Mouse (Mus musculus) retina, postnatal 7 days (tissue): ENCODE measurements at regions not wholly inside any gene's neighbourhood (a gene's known extent, or its start where the extent isn't known, plus 50 kb on each side); places are given as distances from the start of the nearest gene placed in this dataset.
A peak's percentile ranks its signal among the peaks of the same experiment; 100 is the strongest.

Experiments
- DNase-seq: peaks from one replicate; pipeline ENCODE4 v3.0.0-alpha.2; 2012; ENCODE audit warnings: low read depth, low spot score

DNA sequence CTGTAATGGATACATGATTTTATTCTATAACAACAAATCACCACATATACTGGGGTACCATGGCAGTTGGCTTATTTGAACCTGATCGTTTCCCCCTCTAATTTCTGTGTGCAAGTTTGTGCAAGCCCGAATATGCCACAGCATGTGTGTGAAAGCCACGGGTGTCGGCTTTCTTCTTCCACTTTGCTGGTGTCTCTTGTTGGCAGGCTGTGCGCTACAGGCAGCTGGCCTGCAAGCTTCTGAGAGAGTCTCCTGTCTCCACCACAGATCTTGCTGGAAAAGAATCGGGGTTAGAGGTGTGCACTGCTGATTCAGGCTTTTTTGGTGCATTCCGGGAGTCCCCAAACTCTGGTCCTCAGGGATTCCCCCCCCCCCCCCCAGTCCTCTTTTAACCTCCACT is 142.0 kb upstream of the Kazn start:
- no peak for DNase-seq

DNA sequence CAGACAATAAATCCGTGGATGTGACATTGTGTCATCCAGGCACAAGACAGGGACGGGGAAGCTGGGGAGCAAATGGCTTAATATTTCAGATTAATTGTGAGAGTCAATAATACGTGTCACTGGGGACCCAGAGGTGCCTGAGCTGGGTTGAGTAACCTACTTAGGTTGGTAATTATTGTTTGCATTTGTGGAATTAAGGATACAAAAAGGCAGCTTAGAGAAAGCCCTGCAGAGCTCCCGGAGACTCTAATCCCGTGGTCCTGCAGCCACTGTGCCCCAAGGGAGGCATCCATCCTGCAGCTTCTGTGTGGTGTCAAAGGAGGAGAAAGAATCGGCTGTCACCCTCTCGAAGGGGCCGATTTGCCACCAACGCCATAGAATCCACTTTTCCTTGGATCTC is 139.3 kb upstream of the Kazn start:
- peak; percentile 31 for DNase-seq

DNA sequence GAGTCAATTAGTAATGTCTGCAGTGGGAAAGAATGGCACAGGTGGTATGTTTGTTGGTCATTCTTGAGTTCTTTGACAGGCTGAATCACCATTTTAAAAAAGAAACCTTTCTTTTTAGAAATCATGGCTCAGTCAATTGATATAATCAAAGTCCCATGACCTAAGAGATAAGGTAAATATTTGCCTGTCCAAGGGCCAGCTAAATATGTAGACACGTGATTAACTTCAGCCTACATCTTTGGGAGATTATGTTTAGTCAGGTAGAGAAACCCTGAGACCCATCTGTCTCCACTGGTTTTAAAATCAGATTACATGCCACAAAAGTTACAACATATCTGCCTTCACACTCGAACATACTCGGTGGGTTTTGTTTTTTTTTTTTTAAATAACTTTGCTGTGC is 128.6 kb upstream of the Kazn start:
- DNase-seq, result no peak

DNA sequence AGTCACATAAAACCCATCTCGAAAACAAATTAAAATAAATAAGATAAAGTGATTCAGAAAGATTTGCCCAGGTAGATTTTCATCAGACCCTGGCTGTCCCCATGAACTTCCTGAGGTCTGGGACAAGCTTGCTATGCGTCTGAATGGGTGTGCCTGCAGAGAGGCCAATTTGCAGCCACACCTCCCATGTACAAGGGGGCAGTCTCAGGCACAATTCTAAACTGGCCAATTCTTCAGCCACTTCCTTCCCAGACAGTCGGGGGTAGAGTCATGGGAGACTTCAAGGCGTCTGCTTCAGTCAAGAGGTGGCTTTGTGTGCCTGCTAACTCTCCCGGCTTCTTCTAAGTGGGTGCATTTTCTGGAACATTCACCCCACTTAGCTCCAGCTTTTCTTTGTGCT is 122.9 kb upstream of the Kazn start:
- no peak for DNase-seq

DNA sequence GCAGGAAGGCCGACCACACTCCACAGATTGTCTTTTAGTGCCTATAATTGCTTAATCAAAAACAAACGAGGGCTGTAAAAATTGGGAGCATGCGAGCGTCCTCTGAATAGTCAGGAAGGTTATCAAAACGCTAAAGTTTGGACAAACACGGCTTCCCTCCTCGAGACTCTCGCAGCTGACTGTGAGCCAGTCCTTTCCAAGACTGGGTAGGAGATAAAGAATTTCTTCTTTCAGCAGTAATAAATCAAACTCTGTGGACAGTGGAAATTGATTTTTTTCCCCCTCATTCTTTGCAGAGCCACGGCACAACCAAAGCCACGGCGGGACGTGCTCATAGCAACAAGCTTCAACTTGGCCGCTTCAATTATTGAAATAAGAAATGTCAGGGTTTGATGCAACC is 119.7 kb upstream of the Kazn start:
- no peak for DNase-seq

DNA sequence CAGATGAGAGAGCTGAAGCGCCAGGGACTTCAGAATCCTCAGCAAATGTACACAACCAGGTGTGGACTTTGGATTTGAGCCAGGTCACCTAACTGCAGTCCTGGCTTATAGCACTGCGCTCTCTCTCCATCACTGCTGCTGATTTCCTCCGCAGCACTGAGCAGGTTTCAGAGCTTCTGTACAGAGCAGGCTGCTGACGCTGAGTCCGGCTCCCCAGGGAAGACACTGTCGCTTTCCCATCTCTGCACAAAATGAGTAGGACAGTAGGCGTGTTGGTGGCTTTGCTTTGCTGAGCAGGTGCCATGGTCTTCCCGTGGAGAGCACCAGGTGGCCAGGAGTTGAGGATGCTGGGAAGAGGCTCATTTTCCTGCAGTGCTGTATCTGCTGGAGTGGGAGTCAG is 116.2 kb upstream of the Kazn start:
- DNase-seq, result no peak

DNA sequence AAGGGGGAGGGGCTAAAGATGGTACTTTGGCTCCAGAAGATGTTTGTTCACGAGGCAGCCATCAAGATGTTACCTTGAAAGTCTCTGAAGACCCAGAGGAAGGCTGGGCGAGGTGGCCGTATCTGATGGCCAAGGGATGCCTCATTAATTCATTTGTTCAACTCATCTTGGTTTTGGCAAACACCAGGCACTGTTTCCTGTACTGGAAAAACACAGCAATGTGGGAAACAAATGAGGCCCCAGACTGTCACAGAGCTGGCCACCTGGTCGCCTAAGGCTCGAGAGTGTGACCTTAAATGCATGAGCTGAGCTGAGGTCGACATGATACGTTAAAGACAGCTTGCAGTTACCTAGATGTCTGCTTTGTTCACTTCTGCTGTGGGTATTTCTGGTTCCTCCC is 114.3 kb upstream of the Kazn start:
- DNase-seq, result no peak

DNA sequence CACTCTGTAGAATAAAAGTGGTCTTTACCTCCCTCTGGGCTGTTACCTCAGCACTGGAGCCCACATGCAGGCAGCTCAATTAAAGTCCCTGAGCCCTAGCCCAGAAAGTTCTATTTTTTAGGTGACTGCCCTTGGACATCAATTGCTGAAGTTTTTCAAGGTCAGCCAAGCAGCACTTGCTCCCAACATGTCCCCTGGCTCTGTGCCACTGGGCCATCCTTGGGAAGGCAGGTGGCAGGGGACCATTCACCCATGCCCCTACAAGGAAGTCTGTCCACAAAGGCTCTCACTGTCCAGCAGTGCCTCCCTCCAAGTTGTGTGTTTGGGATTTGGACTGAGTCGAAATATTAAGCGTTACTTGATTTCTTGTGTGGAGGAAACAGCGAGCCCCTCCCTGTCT is 112.6 kb upstream of the Kazn start:
- DNase-seq, result no peak

DNA sequence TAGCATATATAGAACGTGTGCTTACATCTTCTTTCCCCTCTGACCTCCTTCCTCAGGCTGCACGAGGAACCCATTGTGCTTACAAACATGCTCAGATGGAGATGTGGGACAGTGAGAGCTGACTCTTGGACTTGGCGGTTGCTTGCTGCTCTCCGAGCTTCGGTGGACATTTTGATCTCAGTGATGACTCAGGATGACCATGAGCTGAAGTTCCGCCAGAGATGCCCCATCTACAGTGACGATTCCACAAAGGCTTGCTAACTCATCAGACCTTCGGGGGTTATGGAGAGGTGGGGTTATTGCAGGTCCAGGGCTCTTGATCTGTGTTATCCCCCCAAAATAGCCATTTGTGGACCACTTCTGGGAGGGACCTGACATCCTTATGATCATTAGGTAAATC is 111.8 kb upstream of the Kazn start:
- DNase-seq, result no peak

DNA sequence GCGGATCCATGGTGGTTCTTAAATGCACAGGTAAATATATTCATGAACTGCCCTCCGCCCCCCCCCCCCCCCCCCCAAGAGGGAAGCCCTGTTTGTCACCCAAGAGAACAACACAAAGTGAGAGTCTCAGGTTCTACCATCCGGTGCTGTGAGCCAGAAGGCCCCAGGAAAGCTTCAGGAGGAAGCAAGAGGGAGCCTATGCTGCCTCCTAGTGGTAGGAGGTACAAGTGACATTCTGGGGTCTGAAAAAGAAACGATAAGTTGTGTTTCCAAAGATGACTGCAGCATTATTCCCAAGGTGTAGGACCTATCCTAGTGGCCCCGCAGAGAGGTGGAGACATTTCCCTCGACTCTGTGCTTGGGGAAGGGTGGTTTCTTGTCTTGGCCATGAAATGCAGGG is 109.7 kb upstream of the Kazn start:
- peak; percentile 28 for DNase-seq

DNA sequence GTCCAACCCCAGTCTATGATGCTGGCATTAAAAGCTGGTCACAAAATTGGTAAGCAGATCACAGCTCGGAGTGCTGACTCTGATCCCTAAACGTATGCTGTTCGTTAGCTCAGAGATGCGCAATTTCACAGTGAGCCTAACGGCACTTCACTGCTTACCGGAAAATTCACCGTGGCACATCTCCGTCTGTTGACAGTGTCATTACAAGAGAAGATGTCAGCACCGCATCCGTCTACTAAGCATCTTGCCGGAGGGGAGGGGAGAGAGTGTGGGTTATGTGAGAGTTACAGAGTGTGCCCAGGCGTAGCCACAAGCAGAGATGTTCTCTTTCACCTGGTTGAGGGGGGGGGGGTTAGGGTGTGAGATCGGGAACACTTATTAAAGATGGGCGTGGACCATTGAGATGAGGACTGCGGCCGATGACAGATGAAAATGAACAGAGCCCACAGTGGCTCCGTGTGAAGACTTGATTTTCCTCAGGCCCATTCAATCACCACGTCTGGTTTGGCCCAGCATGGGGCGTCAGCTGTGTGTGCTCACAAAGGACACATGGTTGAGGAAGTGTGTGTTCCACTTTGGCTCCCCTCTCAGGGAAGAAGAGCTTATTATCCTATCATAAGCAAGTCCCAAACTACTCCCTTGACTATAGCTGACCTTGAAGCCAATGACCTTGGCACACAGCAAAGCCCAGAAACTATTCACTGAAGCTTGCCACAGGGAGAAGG is 103.4 kb upstream of the Kazn start:
- DNase-seq, result no peak

DNA sequence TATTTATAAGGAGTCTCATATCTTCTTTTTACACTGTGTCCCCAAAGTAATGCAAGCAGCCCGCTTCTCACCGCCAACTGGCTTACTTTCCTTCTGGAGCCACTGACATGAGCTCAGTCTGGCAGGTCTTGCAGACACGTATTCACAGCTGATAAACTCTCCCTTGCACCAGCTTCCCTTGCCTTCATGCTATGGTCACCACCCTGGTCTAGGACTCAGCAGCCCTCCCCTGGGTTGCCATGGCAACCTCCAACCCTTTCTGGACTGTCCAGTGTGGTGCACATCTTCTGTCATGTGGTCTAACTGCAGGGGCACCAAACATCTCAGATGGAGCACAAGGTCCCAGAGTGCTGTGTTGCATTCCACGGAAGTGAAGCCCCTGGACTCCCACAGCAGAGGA is 102.1 kb upstream of the Kazn start:
- DNase-seq, result no peak

DNA sequence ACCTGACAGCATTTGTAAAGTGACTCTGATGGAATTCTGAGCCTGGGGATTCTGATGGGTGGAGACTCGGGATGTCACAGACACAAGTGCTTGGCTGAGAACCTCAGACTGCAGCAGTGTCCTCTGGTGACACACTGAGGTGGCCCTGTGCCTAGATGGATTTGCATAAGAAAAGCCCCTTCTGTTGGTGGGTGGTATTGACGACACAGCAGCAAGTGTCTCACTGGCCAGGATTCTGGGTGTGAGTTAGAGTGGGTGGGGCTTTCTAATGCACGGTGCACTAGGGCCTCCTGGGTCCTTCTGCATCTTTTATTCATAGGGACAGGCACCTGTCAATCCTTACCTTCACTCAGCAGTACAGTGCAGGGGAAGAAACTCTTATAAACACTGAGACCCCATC is 100.9 kb upstream of the Kazn start:
- DNase-seq, result peak; percentile 29

DNA sequence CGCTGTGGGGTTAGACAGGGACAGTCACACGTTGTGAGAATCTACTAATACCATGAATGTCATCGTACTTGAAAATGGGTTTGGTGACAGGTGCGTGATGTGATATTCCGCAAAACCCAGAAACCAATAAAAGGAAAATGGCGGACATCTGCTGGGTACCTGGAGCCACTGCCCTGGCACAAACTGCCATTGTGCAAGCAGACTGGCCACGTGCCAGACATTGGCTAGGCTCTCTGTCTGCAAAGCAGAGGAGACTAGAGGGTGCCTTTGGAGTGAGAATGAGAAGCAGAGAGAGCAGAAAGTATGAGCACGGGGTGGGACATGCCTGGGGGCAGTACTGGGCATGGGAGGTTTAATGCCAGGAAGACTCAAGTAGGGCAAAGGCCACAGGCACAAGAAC is 98.5 kb upstream of the Kazn start:
- DNase-seq, result no peak

DNA sequence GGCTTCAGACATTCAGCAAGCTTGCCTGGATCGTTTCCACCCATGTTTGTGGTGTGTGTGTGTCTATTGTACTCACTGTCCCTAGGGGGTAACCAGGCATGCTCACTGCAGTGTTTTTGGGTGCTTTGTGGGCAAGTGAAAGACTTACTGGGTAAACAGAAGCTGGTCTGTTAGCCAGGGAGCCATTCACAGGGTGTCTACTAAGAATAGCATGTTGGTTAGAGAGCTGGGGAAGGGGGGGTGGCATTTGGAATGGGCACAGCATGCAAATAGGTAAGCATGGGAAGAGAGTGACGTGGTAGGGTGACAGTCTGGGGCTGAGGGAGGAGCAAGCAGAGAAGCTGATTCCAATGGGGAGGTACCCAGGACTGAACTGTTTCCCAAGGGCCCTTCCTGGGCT is 97.7 kb upstream of the Kazn start:
- no peak for DNase-seq

DNA sequence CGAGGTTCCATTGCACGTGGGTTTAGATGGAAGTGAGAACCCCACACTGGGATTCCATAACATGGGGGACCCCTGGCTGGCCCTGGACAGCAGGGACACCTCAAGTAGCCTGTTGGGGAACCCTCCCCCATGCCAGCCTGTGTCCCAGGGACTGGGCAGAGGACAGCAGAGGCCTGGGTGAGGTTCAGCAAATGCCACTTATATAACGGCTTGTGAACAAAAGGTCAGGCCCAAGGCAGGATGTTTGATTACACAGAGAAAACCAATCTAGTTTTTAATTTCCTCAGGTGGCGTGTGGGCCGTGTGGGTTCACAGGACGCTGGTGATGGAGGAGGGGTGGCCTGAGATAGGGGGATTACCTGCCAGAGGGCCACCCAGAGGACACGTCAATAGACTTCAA is 94.9 kb upstream of the Kazn start:
- no peak for DNase-seq

DNA sequence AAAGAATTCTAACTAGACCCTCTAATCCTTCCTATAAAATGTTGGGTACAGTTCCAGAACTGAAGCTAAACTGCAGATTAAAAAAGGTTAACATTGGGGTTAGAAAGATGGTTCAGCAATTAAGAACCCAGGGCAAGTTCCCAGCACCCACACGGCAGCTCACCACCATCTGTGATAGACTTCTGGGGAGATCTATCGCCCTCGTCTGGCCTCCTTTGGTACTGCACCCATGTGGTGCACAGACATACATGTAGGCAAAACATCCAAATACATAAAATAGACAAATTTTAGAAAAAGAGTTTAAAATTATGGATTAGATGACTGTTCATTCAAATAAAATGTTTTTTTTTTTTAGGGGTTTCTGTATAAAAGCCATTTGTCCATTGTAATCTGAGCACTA is 91.4 kb upstream of the Kazn start:
- DNase-seq, result no peak

DNA sequence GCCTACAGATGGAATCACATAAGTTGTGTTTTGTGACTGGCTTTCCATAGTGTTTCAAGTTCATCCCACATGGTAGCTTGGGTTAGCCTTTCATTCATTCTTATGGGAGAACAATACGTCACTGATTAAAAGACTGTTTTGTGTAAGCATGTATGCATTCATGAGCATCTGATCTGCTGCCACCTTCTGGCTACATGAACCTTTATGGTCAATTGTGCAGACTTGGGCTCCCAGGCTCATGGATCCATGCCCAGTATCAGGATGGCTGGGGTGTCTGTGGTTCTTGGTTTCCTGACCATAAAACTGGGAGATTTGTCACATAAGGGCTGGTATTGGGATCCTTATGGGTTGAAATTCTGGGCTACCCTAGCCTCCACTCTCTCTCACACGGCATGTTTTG is 90.4 kb upstream of the Kazn start:
- DNase-seq, result no peak

DNA sequence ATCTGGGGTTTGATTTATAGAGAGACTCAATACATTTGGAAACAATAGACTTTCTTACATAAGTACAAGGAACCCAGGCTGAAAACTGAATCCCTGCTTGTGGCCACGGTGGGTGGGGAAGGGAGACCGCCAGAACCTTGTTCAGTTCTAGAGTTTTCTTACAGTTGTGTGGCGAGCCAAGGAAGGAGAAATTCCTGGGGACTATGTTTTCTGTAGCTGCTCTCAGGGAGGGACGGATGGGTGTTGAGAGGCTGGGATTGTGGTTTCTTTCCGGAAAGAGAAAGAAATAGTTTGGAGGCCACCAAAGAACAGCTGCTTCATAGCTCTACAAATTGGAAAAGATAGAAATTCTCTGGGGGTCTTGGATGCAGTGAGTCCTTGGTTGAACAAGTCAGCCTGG is 87.3 kb upstream of the Kazn start:
- DNase-seq, result no peak

DNA sequence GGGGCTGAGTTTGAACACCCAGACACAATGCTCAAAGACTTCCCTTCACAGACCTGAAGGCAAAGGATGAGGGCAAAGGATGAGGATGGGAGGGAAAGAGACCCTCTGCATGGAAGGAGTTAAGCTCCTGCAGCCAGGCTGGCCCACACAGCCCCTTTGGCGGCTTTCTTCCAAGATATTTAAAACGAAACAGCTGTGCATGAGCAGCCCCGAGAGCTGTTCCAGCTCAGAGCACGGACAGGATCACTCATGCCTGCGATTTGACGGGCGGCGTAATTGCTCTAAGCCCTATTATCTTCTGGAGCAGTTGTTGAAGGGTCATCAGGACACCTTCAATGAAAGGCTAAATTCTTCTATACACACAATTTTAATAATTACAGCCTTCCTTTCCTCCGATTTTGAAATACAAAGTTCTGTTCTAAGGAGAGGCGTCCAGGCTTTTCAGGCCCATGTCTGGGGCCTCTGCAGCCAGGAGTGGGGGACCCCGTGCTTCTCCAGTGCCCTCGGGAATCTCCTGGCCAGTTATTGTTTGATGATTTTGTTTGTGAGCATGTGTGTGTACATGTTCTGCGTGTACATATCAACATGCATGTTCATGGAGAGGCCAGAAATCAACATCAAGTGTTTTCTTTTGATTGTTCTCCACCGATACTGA is 82.1 kb upstream of the Kazn start:
- DNase-seq, result no peak

DNA sequence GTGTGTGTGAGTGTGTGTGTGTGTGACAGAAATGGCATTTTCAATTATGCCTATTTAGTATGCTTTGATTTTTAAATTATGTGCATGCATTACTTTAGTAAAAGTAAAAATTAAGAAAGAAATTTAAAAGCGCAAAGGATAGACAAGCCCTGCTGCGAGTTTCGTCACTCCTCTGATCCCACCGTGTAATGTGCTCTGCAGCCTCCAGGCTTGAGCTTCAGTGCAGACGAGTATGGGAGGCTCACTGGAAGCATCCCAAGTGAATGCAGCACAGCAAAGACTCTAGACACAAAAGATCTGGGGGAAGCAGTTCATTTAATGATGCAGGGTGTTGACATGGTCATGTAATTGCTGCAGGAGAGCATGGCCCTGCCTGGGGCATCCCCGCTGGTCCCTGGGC is 71.1 kb upstream of the Kazn start:
- no peak for DNase-seq

DNA sequence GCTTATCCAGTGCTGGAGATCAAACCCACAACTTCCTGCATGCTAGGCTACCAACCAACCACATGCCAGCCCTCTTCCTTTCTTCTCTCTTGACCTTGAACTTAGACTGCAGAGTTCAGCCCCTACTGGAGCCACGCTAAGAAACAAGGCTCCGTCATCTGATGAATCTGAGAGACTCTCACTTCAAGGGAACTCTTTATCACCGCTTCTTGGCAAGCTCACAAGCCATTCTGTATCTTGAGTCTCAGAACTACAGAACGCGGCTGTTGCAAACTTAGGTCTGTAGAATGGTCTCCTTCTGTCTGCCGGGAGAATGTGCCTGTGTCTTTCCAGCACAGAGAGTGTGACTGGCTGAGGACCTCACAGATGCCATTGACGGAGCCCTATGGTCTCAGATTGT is 69.1 kb upstream of the Kazn start:
- DNase-seq, result no peak

DNA sequence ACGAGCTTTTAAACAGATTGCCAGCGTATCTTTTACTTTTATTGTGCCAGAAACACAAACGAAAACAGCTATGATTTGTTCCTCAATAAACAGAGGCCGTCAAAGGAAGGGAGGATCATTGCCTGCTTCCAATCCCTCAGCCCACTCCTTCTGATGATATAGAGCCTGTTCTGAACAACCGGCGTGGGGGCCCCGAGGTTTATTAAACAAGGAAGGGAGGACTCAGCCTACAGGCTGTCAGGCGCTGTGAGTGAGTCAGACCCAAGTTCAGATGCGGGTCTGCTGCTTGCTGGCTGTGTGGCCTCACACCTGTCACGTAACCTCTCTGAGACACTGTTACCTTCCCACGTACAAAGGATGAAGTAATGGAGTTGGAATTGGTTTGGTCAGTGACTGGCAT is 68.1 kb upstream of the Kazn start:
- DNase-seq, result no peak

DNA sequence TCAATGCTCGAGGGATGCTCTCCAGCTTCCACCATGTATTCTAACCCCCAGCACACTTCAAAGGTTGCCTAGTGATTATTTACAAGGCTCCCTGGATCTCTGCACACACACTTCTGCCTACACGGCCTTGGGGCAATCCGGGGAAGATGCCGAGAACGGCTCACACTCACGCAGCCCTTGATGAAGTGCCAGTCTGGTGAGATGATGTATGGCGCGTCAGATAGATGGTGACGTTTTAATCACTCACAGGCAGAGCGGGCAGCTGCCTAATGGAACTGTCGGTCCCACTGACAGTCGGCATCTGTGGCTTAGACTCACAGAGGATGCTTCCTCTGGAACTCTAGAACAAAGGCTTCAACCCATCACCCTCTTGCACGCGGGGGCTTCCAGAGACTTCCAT is 66.9 kb upstream of the Kazn start:
- no peak for DNase-seq
